Mouse (Mus musculus): ENCODE measurements at regions not wholly inside any gene's neighbourhood (a gene's known extent, or its start where the extent isn't known, plus 50 kb on each side); places are given as distances from the start of the nearest gene placed in this dataset.

DNA sequence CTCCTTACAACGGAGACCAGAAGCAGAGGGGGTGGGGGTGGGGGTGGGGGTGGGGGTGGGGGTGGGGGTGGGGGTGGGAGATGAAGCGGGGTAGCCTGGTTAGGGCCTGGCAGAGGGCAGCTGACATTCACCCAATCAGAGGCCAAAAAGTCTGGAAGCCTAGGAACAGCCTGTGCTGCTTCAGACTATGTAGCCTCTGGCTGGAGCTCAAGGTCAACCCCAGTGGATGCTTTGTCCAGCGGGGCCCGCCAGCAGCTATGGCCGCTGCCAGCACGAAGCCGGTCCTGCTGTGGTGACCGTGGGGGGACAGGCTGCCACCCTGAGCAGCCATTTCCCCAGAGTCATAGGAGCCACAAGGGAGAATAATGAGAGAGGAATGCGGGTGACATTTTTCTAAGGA, 143.3 kb downstream of the Mn1 start:
- TF ChIP-seq GATA1 (IDR thresholded peaks at IDR 0.05; ENCODE audit: low read length) (no peak), TAL1 (IDR thresholded peaks at IDR 0.05; ENCODE audit: low read length) (no peak)
- no peak overlapping the region for H3K4me3 ChIP-seq (replicated peaks)
- H3K27me3 ChIP-seq (ENCODE audit: control insufficient read depth): no peaks in the 10 kb centered on the region
- no peaks in the 10 kb centered on the region for H3K9me3 ChIP-seq (ENCODE audit: control insufficient read depth, low read length)
- no peaks in the 10 kb centered on the region for H3K36me3 ChIP-seq (ENCODE audit: control insufficient read depth)
- H3K4me1 ChIP-seq (ENCODE audit: control insufficient read depth): no peaks in the 10 kb centered on the region

DNA sequence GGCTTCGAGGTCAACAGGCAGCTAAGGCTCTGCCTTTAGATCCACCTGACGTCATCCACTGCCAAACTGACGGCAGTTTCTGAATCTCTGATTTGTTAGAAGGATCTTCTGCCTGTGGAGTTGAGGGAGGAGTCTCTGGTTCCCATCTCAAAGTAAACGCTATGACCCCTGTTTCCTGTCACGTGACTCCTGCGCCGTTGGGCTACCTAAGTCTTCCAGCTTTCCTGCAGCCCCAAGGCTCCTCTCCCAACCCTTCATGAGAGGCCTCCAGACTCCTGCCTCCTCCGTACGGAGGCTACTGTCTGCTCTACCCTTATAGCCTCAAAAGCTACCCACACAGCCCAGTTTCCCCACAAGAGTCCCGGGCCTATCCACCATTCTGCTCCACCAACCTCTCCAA, 144.1 kb downstream of the Mn1 start:
- Histone ChIP-seq H3K36me3 (ENCODE audit: control insufficient read depth) (no peaks in the 10 kb centered on the region), H3K4me1 (ENCODE audit: control insufficient read depth) (no peaks in the 10 kb centered on the region), H3K4me3 (replicated peaks) (no peak overlapping the region), H3K27me3 (ENCODE audit: control insufficient read depth) (no peaks in the 10 kb centered on the region), H3K9me3 (ENCODE audit: control insufficient read depth, low read length) (no peaks in the 10 kb centered on the region)
- TF ChIP-seq GATA1 (IDR thresholded peaks at IDR 0.05; ENCODE audit: low read length): no peak
- no peak for TF ChIP-seq TAL1 (IDR thresholded peaks at IDR 0.05; ENCODE audit: low read length)

DNA sequence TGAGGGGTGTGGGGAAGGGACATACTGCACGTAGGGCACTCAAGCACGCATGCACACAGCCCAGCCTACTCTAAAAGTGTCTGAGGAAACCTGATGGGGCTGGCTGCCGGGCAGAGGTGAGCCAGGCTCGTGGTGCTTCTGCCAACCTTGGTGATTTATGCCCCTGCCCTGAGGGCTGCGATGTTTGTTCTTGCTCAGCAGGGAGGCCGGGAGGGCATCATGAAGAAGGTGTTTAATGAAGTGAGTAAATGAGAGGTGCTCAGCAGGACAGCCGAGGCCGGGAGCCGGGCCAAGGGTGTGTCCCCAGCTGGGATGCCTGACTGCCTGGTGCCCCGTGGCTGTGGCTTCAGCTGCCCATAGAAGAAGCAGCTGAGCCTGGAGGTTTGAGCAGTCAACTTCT, 153.7 kb downstream of the Mn1 start:
- Histone ChIP-seq H3K4me1 (ENCODE audit: control insufficient read depth) (no peaks in the 10 kb centered on the region), H3K4me3 (replicated peaks) (no peak overlapping the region), H3K27me3 (ENCODE audit: control insufficient read depth) (peaks cover 3% of the 10 kb centered on the region; the same call in 1 of the 2 replicates), H3K36me3 (ENCODE audit: control insufficient read depth) (no peaks in the 10 kb centered on the region), H3K9me3 (ENCODE audit: control insufficient read depth, low read length) (no peaks in the 10 kb centered on the region)
- TF ChIP-seq GATA1 (IDR thresholded peaks at IDR 0.05; ENCODE audit: low read length): no peak
- TF ChIP-seq TAL1 (IDR thresholded peaks at IDR 0.05; ENCODE audit: low read length): no peak

DNA sequence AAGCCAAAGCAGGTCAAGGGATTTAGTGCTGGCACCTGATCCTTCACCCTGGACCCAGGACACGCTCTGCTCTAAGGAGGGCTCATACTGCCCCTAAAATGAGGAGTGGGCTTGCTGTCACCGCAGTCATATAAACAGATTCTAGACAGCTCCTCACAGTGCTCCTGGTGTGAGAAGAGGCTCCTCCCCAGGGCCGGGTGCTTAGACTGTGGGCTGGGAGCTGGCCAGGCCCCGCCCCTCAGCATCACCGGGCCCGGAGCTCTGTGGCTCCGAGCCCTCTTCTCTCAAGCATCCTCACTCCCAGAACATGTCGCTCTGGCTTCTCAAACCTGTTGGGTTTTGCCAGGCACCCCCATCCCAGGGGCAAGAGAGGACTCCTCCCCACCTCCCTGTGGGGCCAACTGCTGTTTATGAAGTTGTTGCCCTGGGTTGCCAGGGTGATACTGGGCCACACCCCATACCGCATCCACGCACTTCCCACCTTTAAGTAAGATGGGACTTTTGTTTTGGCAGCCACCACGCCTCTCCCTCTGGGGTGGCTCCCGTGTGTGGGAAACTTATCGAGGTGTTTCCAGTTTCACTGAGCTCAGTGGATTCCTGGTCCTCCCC, 156.2 kb downstream of the Mn1 start:
- no peaks in the 10 kb centered on the region for H3K9me3 ChIP-seq (ENCODE audit: control insufficient read depth, low read length)
- no peak overlapping the region for H3K4me3 ChIP-seq (replicated peaks)
- H3K27me3 ChIP-seq (ENCODE audit: control insufficient read depth): peaks cover 4% of the 10 kb centered on the region; the same call in 1 of the 2 replicates
- H3K36me3 ChIP-seq (ENCODE audit: control insufficient read depth): no peaks in the 10 kb centered on the region
- TF ChIP-seq GATA1 (IDR thresholded peaks at IDR 0.05; ENCODE audit: low read length) (no peak), TAL1 (IDR thresholded peaks at IDR 0.05; ENCODE audit: low read length) (no peak)
- no peaks in the 10 kb centered on the region for H3K4me1 ChIP-seq (ENCODE audit: control insufficient read depth)

DNA sequence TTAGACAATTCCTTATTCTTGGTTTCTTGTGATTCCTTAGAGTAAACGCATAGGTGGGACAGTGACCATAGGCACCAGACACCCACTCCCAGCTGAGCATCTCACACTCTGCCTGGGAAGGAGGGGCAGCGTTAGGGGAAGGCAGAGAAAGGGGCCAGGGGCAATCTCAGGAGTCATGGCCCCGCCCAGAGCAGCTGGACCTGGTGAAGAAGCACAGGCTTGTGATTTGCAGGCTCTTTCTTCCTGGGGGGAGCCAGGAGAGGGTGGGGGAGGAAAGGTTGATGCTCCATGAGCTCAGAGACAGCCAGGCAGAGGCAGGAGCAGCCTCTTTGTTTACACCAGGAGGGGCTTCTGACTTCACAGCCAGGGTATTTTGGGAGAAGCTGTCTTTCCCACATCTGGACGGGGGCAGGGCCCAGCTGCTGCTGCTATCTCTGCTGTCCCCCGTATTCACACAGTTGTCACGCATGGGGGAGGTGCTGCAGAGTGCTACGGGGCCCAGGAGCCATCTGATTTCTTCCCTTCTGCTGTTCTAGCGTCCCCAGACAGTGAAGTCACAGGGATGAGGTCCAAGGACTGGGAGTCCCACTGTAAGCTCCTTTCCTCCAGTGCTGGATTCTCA, 157.2 kb downstream of the Mn1 start:
- Histone ChIP-seq H3K9me3 (ENCODE audit: control insufficient read depth, low read length) (no peaks in the 10 kb centered on the region), H3K27me3 (ENCODE audit: control insufficient read depth) (peaks cover 10% of the 10 kb centered on the region; the same call in 1 of the 2 replicates), H3K36me3 (ENCODE audit: control insufficient read depth) (no peaks in the 10 kb centered on the region), H3K4me3 (replicated peaks) (no peak overlapping the region), H3K4me1 (ENCODE audit: control insufficient read depth) (peaks cover 2% of the 10 kb centered on the region)
- TF ChIP-seq GATA1 (IDR thresholded peaks at IDR 0.05; ENCODE audit: low read length): no peak
- no peak for TF ChIP-seq TAL1 (IDR thresholded peaks at IDR 0.05; ENCODE audit: low read length)

DNA sequence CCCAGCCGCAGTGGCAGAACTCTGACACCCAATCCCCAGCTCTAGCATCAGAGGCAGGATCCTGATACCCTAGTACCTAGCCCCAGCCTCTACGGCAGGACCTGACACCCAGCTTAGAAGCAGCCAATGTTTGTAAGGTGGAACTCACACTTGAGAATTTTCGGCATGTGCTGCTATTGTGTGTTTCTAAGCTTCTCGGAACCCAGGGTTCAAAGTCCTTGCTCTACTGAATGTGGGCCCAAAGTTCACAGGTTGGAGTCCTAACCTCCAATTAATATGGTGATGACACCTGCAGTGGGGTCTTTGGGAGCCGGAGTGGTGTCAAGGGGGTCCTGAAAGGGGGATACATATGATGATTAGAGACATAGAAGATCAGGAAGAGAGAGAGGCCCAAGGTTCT, 158.2 kb downstream of the Mn1 start:
- H3K36me3 ChIP-seq (ENCODE audit: control insufficient read depth): no peaks in the 10 kb centered on the region
- peaks cover 3% of the 10 kb centered on the region for H3K4me1 ChIP-seq (ENCODE audit: control insufficient read depth)
- no peak overlapping the region for H3K4me3 ChIP-seq (replicated peaks)
- H3K27me3 ChIP-seq (ENCODE audit: control insufficient read depth): peaks cover 15% of the 10 kb centered on the region
- H3K9me3 ChIP-seq (ENCODE audit: control insufficient read depth, low read length): no peaks in the 10 kb centered on the region
- TF ChIP-seq TAL1 (IDR thresholded peaks at IDR 0.05; ENCODE audit: low read length) (no peak), GATA1 (IDR thresholded peaks at IDR 0.05; ENCODE audit: low read length) (no peak)

DNA sequence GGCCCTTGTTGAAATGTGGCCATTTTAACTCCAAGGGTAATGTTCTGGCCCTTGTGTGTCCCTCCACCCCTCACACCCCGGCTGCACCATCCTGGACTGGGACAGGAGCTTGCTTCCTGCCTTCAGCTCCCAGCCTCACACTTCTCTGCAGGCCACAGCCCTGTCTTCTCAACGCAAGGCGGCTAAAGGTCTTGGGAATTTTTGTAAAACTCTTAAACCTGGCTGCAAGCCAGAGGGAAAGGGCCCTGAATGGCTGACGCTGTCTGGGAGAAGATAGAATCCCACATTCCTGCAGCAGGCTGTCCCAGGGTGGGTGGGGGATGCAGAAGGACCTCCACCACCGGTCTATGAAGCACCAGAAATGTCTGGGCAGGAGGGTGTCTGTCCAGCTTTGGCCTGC, 156.3 kb upstream of the Gm26897 start:
- Histone ChIP-seq H3K36me3 (ENCODE audit: control insufficient read depth) (no peaks in the 10 kb centered on the region), H3K9me3 (ENCODE audit: control insufficient read depth, low read length) (no peaks in the 10 kb centered on the region), H3K27me3 (ENCODE audit: control insufficient read depth) (peaks cover 31% of the 10 kb centered on the region), H3K4me3 (replicated peaks) (no peak overlapping the region), H3K4me1 (ENCODE audit: control insufficient read depth) (peaks cover 3% of the 10 kb centered on the region)
- no peak for TF ChIP-seq GATA1 (IDR thresholded peaks at IDR 0.05; ENCODE audit: low read length)
- no peak for TF ChIP-seq TAL1 (IDR thresholded peaks at IDR 0.05; ENCODE audit: low read length)

DNA sequence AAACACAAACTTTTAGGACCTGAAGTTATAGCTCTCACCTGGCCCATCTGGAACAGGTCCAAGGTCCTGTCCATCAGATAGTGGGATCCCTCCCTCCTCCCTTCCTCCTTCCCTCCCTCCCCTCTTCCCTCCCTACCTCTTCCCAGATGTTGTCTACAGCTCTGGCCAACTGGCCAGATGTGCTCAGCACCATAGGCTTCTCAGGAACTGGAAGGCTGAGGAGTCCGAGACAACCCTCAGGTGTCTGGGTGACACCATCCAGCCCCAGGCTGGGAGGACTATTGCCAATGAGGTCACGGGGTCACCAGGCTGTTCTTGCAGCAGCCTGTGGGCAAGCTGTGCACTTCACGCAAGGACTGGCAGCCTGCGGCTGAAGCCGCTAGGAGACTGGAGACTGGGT, 155.6 kb upstream of the Gm26897 start:
- no peaks in the 10 kb centered on the region for H3K36me3 ChIP-seq (ENCODE audit: control insufficient read depth)
- TF ChIP-seq TAL1 (IDR thresholded peaks at IDR 0.05; ENCODE audit: low read length): no peak
- no peak for TF ChIP-seq GATA1 (IDR thresholded peaks at IDR 0.05; ENCODE audit: low read length)
- H3K4me1 ChIP-seq (ENCODE audit: control insufficient read depth): peaks cover 3% of the 10 kb centered on the region
- no peaks in the 10 kb centered on the region for H3K9me3 ChIP-seq (ENCODE audit: control insufficient read depth, low read length)
- H3K27me3 ChIP-seq (ENCODE audit: control insufficient read depth): peaks cover 31% of the 10 kb centered on the region
- H3K4me3 ChIP-seq (replicated peaks): no peak overlapping the region

DNA sequence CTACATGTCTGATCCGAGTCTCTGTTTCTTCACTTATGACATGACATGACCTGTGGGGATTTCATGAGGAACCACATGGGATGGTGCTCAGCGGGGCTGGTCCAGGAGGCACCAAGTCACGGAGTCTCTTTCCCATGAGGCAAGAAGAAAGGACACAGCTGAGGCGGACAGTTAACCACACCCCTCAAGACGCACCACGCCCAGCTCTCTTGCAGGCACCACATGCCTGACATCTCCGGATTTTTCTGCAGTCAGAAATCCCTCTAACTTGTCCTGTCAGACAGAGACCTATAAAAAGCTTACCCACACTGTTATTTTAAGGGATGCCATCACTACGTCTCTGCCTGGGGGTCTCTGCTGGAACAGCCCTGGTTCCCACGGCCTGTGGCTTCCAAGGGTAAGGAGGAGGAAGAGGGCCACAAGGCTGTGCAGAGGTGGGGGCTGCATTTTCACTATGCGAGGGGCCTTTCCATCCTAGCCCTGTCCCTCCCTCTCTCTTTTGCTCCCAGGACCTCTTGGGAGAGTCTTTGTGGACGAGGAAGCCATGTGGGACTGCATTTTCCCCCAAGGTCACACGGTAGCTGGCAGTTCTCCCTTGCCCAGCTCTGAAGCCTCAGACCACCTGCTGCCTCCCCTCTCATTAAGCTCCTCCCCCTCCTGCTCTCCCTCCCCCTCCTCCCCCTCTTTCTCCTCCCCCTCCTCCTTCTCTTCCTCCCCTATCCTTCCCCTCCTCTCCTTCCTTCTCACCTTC, 154.6 kb upstream of the Gm26897 start:
- Histone ChIP-seq H3K9me3 (ENCODE audit: control insufficient read depth, low read length) (no peaks in the 10 kb centered on the region), H3K27me3 (ENCODE audit: control insufficient read depth) (peaks cover 31% of the 10 kb centered on the region), H3K4me3 (replicated peaks) (no peak overlapping the region), H3K36me3 (ENCODE audit: control insufficient read depth) (no peaks in the 10 kb centered on the region), H3K4me1 (ENCODE audit: control insufficient read depth) (peaks cover 3% of the 10 kb centered on the region)
- no peak for TF ChIP-seq TAL1 (IDR thresholded peaks at IDR 0.05; ENCODE audit: low read length)
- no peak for TF ChIP-seq GATA1 (IDR thresholded peaks at IDR 0.05; ENCODE audit: low read length)
